Mouse (Mus musculus): ENCODE results near the gene Tipin. TPM values are rescaled to one million over a fixed set of nuclear protein-coding genes. Genes with fewer than 3 reads are reported as not detected.
A peak's percentile ranks its signal among the peaks of the same experiment; 100 is the strongest.

Gene Tipin
- polyA plus RNA-seq (2011; ENCODE audit: insufficient read depth, insufficient read length, low read depth, missing spikeins): 148 and 152 TPM in 2 replicates

DNA sequence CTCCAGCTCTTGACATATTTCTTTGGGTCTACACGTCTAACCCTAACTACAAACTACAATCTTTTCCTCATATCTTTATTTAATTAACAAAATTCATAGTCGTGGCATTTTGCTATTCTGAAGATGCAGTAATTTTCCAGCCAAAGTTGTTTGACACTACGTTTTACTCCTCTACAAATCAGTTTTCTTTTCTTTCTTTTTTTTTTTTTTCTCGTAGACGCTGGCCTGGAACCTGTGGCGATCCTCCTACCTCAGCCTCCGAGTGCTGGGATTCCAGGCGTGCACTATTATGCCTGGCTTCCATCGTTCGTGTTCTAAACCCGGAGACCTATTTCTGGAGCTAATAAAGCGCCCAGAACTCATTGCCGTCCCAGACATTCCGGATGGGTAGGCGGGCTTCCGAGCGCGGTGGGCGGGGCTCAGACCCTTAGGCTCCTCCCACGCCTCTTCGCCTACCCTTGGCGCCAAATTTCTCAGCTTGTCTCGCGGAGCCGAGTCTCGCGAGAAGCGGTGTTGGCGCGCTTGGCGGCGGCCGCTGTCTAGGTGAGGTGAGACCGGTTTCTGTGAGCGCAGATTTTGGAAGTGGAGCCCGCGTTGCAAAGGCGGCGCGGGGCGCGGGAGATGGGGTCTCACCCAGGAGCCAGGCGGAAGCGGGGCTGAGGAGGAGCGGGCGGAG lies at the start of gene Tipin:
TSS of gene Tipin (plus strand) at position 477 of the 676 bp plus-strand sequence.
- peak within 1 kb of the TSS; percentile 88 for H3K9ac ChIP-seq (ENCODE audit: low read depth, poor library complexity, severe bottlenecking)
- TF ChIP-seq EP300 (IDR thresholded peaks at IDR 0.05; ENCODE audit: insufficient read depth, low read depth, low read length): no peak
- peak; percentile 93 for TF ChIP-seq POLR2A (IDR thresholded peaks at IDR 0.05; ENCODE audit: insufficient read depth, low read length)
- H3K4me1 ChIP-seq (ENCODE audit: control insufficient read depth, insufficient read depth, low read length): no peaks in the 10 kb centered on the region
- H3K9me3 ChIP-seq (replicated peaks; ENCODE audit: control insufficient read depth, insufficient read depth, low read length, poor library complexity, severe bottlenecking): no peaks in the 10 kb centered on the region
- H3K27ac ChIP-seq (ENCODE audit: insufficient read depth, low read length): peak within 1 kb of the TSS; percentile 35
- peak within 1 kb of the TSS; percentile 97 for H3K4me3 ChIP-seq (ENCODE audit: low read depth, low read length)
- peaks cover 10% of the 10 kb centered on the region for H3K36me3 ChIP-seq (ENCODE audit: control insufficient read depth, insufficient read depth, low read length, poor library complexity, severe bottlenecking)
- no peaks in the 10 kb centered on the region for H3K27me3 ChIP-seq (ENCODE audit: control insufficient read depth, insufficient read depth, low read length, poor library complexity, severe bottlenecking)

- TF ChIP-seq POLR2A (IDR thresholded peaks at IDR 0.05; ENCODE audit: insufficient read depth, low read length) (no peak), EP300 (IDR thresholded peaks at IDR 0.05; ENCODE audit: insufficient read depth, low read depth, low read length) (no peak), CTCF (IDR thresholded peaks at IDR 0.05; ENCODE audit: low read depth, low read length) (no peak)
- no peak overlapping the region for H3K9ac ChIP-seq (ENCODE audit: low read depth, poor library complexity, severe bottlenecking)
These were observed 49.7 kb upstream of the Tipin start for GRCm38 (mm10) chr9:64231674-64232073.

DNA sequence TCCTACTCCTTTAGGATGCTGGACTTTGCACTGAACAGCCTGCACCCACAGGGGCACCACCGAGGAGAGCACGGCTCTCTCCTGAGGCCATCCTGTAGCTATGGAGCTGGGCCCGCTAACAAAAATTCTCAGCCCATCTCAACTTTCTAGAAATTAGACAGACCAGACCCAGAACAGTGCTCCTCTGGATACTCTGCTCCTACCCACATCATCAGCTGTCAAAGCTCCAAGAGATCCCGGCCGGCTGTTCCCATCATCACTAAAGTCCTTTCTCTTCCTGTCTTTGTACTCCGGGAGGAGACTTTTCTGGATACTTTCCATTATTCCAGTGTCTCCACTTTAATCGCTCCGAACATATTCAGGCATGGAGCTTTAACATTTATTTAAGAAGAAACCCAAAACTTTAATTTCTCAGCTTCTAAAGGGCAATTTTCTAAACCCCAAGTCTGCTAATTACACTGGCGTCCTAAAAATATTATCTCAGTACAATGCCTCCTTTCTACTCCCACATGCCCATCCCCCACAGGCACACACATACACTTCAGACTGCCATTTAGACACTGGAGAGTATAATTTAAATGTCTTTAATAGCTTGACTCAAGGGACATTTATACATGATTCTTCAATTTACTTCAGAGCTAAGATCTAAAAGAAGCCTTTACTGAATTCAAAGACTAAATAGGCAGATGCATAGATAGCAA lies 49.0 kb upstream of the Tipin start:
- Histone ChIP-seq H3K4me3 (ENCODE audit: low read depth, low read length) (no peak overlapping the region), H3K9ac (ENCODE audit: low read depth, poor library complexity, severe bottlenecking) (no peak overlapping the region), H3K36me3 (ENCODE audit: control insufficient read depth, insufficient read depth, low read length, poor library complexity, severe bottlenecking) (peaks cover 5% of the 10 kb centered on the region), H3K9me3 (replicated peaks; ENCODE audit: control insufficient read depth, insufficient read depth, low read length, poor library complexity, severe bottlenecking) (no peaks in the 10 kb centered on the region), H3K27me3 (ENCODE audit: control insufficient read depth, insufficient read depth, low read length, poor library complexity, severe bottlenecking) (no peaks in the 10 kb centered on the region), H3K27ac (ENCODE audit: insufficient read depth, low read length) (no peak overlapping the region), H3K4me1 (ENCODE audit: control insufficient read depth, insufficient read depth, low read length) (no peaks in the 10 kb centered on the region)
- TF ChIP-seq POLR2A (IDR thresholded peaks at IDR 0.05; ENCODE audit: insufficient read depth, low read length) (no peak), CTCF (IDR thresholded peaks at IDR 0.05; ENCODE audit: low read depth, low read length) (no peak), EP300 (IDR thresholded peaks at IDR 0.05; ENCODE audit: insufficient read depth, low read depth, low read length) (no peak)

More at GRCm38 (mm10) chr9:64231674-64232073, 49.7 kb upstream of the Tipin start:
- Histone ChIP-seq H3K9me3 (replicated peaks; ENCODE audit: control insufficient read depth, insufficient read depth, low read length, poor library complexity, severe bottlenecking) (no peaks in the 10 kb centered on the region), H3K27me3 (ENCODE audit: control insufficient read depth, insufficient read depth, low read length, poor library complexity, severe bottlenecking) (no peaks in the 10 kb centered on the region), H3K27ac (ENCODE audit: insufficient read depth, low read length) (no peak overlapping the region), H3K4me1 (ENCODE audit: control insufficient read depth, insufficient read depth, low read length) (no peaks in the 10 kb centered on the region), H3K4me3 (ENCODE audit: low read depth, low read length) (no peak overlapping the region), H3K36me3 (ENCODE audit: control insufficient read depth, insufficient read depth, low read length, poor library complexity, severe bottlenecking) (peaks cover 5% of the 10 kb centered on the region)

GRCm38 (mm10) chr9:64233656-64234055 lies 47.7 kb upstream of the Tipin start:
- Histone ChIP-seq H3K27me3 (ENCODE audit: control insufficient read depth, insufficient read depth, low read length, poor library complexity, severe bottlenecking) (no peaks in the 10 kb centered on the region), H3K4me1 (ENCODE audit: control insufficient read depth, insufficient read depth, low read length) (no peaks in the 10 kb centered on the region), H3K36me3 (ENCODE audit: control insufficient read depth, insufficient read depth, low read length, poor library complexity, severe bottlenecking) (peaks cover 5% of the 10 kb centered on the region), H3K4me3 (ENCODE audit: low read depth, low read length) (no peak overlapping the region), H3K27ac (ENCODE audit: insufficient read depth, low read length) (peak overlapping the region; percentile 15; the same call in 1 of the 2 replicates), H3K9me3 (replicated peaks; ENCODE audit: control insufficient read depth, insufficient read depth, low read length, poor library complexity, severe bottlenecking) (no peaks in the 10 kb centered on the region), H3K9ac (ENCODE audit: low read depth, poor library complexity, severe bottlenecking) (no peak overlapping the region)
- TF ChIP-seq EP300 (IDR thresholded peaks at IDR 0.05; ENCODE audit: insufficient read depth, low read depth, low read length) (no peak), POLR2A (IDR thresholded peaks at IDR 0.05; ENCODE audit: insufficient read depth, low read length) (no peak), CTCF (IDR thresholded peaks at IDR 0.05; ENCODE audit: low read depth, low read length) (no peak)

- TF ChIP-seq POLR2A (IDR thresholded peaks at IDR 0.05; ENCODE audit: insufficient read depth, low read length) (no peak), EP300 (IDR thresholded peaks at IDR 0.05; ENCODE audit: insufficient read depth, low read depth, low read length) (no peak), CTCF (IDR thresholded peaks at IDR 0.05; ENCODE audit: low read depth, low read length) (no peak)
- H3K27me3 ChIP-seq (ENCODE audit: control insufficient read depth, insufficient read depth, low read length, poor library complexity, severe bottlenecking): no peaks in the 10 kb centered on the region
- no peak within 1 kb of the TSS for H3K4me3 ChIP-seq (ENCODE audit: low read depth, low read length)
- no peaks in the 10 kb centered on the region for H3K9me3 ChIP-seq (replicated peaks; ENCODE audit: control insufficient read depth, insufficient read depth, low read length, poor library complexity, severe bottlenecking)
- no peak within 1 kb of the TSS; the same call in 1 of the 2 replicates for H3K27ac ChIP-seq (ENCODE audit: insufficient read depth, low read length)
- no peaks in the 10 kb centered on the region for H3K4me1 ChIP-seq (ENCODE audit: control insufficient read depth, insufficient read depth, low read length)
- H3K36me3 ChIP-seq (ENCODE audit: control insufficient read depth, insufficient read depth, low read length, poor library complexity, severe bottlenecking): peaks cover 8% of the 10 kb centered on the region
- H3K9ac ChIP-seq (ENCODE audit: low read depth, poor library complexity, severe bottlenecking): no peak within 1 kb of the TSS
These were observed 46.5 kb upstream of the Tipin start, which contains the start of gene Uchl4 for GRCm38 (mm10) chr9:64234768-64235435. Gene Uchl4 (plus strand): TSS chr9:64235201.
